Mouse (Mus musculus): ENCODE measurements around the gene Atxn7l3.
A peak's percentile ranks its signal among the peaks of the same experiment; 100 is the strongest.

The Atxn7l3 gene

GRCm38 (mm10) chr11:102263211-102263610, 33.2 kb downstream of the Atxn7l3 start:
- no peak for DNase-seq (ENCODE audit: low read depth, low spot score)

GRCm38 (mm10) chr11:102258521-102258920, 37.9 kb downstream of the Atxn7l3 start:
- DNase-seq (ENCODE audit: low read depth, low spot score) = no peak

- DNase-seq (ENCODE audit: low read depth, low spot score) = no peak
Observed at GRCm38 (mm10) chr11:102258095-102258494, 38.3 kb downstream of the Atxn7l3 start.

GRCm38 (mm10) chr11:102257514-102257913, 38.9 kb downstream of the Atxn7l3 start:
- no peak for DNase-seq (ENCODE audit: low read depth, low spot score)

- no peak for DNase-seq (ENCODE audit: low read depth, low spot score)
Observed at GRCm38 (mm10) chr11:102249351-102250090, 46.9 kb downstream of the Atxn7l3 start.

- peak; percentile 97 for DNase-seq (ENCODE audit: low read depth, low spot score)
Observed at GRCm38 (mm10) chr11:102248630-102249230, 47.7 kb downstream of the Atxn7l3 start, which contains the start of gene BC030867. TSS of gene BC030867 (plus strand) at chr11:102248882.

- DNase-seq (ENCODE audit: low read depth, low spot score) = no peak
Observed at GRCm38 (mm10) chr11:102246871-102247270, 49.6 kb downstream of the Atxn7l3 start.

GRCm38 (mm10) chr11:102246273-102246635, 50.2 kb downstream of the Atxn7l3 start:
- DNase-seq (ENCODE audit: low read depth, low spot score) = no peak

GRCm38 (mm10) chr11:102245581-102246272, 50.7 kb downstream of the Atxn7l3 start:
- no peak for DNase-seq (ENCODE audit: low read depth, low spot score)

GRCm38 (mm10) chr11:102244926-102245449, 51.4 kb downstream of the Atxn7l3 start:
- DNase-seq (ENCODE audit: low read depth, low spot score) = peak; percentile 78

GRCm38 (mm10) chr11:102241874-102242273, 54.6 kb downstream of the Atxn7l3 start:
- DNase-seq (ENCODE audit: low read depth, low spot score) = no peak

- DNase-seq (ENCODE audit: low read depth, low spot score) = no peak
Observed at GRCm38 (mm10) chr11:102241246-102241645, 55.2 kb downstream of the Atxn7l3 start.

- DNase-seq (ENCODE audit: low read depth, low spot score) = no peak
Observed at GRCm38 (mm10) chr11:102240636-102241035, 55.8 kb downstream of the Atxn7l3 start.

Data from mesoderm, embryonic 11.5 days (tissue).